Mouse (Mus musculus): ENCODE results near the gene Mrpl55. TPM values are rescaled to one million over a fixed set of nuclear protein-coding genes. Genes with fewer than 3 reads are reported as not detected.

Mrpl55 gene
- total and polyA plus RNA-seq, 3 experiments, result 68.5 to 75.5 TPM; not detected in 1

DNA sequence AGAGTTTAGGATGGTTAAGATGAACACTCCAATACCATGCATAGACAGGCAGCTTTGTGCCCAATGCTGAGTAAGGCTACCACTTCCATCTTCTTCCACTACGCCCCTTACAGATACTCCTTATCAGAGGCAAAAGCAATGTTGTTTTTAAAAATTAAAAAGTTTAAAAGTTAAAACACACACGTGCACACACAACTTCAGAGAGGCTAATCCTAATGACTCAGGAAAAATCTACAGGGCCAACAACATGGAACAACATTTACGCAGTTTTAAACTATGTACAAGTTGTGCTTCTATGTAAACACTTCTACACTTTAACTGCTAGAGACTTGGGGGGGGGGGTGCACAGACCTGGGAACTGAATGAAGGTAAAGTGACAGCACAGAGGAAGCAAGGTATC lies 21.7 kb downstream of the Mrpl55 start:
- H3K36me3 ChIP-seq (ENCODE audit: control insufficient read depth in 1 of 2, insufficient read depth in 2 of 2, low read length in 2 of 2), result peaks cover 16 to 64% of the 10 kb centered on the region in 2 experiments

DNA sequence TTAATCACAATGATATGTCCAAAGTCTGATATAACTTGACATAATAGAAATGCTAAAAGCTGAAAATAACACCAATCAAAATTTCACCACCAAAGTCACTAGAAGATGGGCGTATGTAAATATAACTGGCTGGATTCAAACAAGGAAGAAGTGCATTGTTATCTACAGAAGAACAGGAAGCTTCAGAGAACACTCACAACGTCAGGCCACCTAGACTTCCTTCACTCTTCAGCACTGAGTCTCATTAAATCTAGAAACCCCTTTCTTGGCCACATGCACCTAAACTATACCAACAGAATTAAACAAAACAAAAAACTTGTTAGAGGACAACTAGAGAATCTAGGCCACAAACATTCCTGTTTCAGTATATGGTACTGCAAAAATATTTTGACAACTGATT lies 22.2 kb downstream of the Mrpl55 start:
- H3K27me3 ChIP-seq (ENCODE audit: control insufficient read depth in 1 of 2, insufficient read depth in 2 of 2, low read length in 2 of 2), result no peaks in the 10 kb centered on the region
- H3K4me1 ChIP-seq (ENCODE audit: control insufficient read depth in 1 of 2, insufficient read depth in 2 of 2, low read length in 2 of 2), result peaks cover 34 to 49% of the 10 kb centered on the region in 2 experiments
- H3K9me3 ChIP-seq (replicated peaks; ENCODE audit: insufficient read depth, low read length), result no peaks in the 10 kb centered on the region
- no peak overlapping the region; a peak in 1 of 4 replicates for H3K4me3 ChIP-seq (ENCODE audit: control insufficient read depth in 1 of 2, insufficient read depth in 1 of 2, low read depth in 2 of 2, low read length in 2 of 2)
- peaks cover 88% of the 10 kb centered on the region for H3K79me2 ChIP-seq (ENCODE audit: control insufficient read depth, insufficient read depth, low read length, poor library complexity)
- no peak overlapping the region for H3K9ac ChIP-seq (ENCODE audit: control insufficient read depth, low read depth, low read length, poor library complexity, severe bottlenecking)
- no peak overlapping the region for H3K27ac ChIP-seq (ENCODE audit: control insufficient read depth, low read depth, low read length)
- peaks cover 13 to 69% of the 10 kb centered on the region in 2 experiments for H3K36me3 ChIP-seq (ENCODE audit: control insufficient read depth in 1 of 2, insufficient read depth in 2 of 2, low read length in 2 of 2)
- peak; percentile 79 for DNase-seq (ENCODE audit: low read depth, low spot score)
- TF ChIP-seq BHLHE40 (IDR thresholded peaks at IDR 0.05; ENCODE audit: borderline replicate concordance, low read depth, low read length), result no peak
- no peak for TF ChIP-seq POLR2AphosphoS5 (IDR thresholded peaks at IDR 0.05; ENCODE audit: borderline replicate concordance, low read depth, low read length)
- peak; percentile 89 for TF ChIP-seq SIN3A (IDR thresholded peaks at IDR 0.05; ENCODE audit: low read length)
- TF ChIP-seq POLR2AphosphoS2 (IDR thresholded peaks at IDR 0.05; ENCODE audit: low read length), result 0 out of 2 replicates have a peak, but pooled peaks have one; percentile 22
- TF ChIP-seq MAFK (IDR thresholded peaks at IDR 0.05; ENCODE audit: borderline replicate concordance, low read depth, low read length), result no peak
- TF ChIP-seq TCF12 (IDR thresholded peaks at IDR 0.05; ENCODE audit: low read depth, low read length), result no peak
- no peak for TF ChIP-seq USF2 (IDR thresholded peaks at IDR 0.05; ENCODE audit: borderline replicate concordance in 1 of 2, insufficient read depth in 1 of 2, low read depth in 1 of 2, low read length in 2 of 2)
- TF ChIP-seq NELFE (IDR thresholded peaks at IDR 0.05; ENCODE audit: low read depth, low read length), result 0 out of 2 replicates have a peak, but pooled peaks have one; percentile 23
- TF ChIP-seq NRF1 (IDR thresholded peaks at IDR 0.05; ENCODE audit: insufficient read depth, low read depth, low read length, poor library complexity, severe bottlenecking), result no peak
- no peak for TF ChIP-seq E2F4 (IDR thresholded peaks at IDR 0.05; ENCODE audit: borderline replicate concordance, low read depth, low read length)
- no peak for TF ChIP-seq CTCF (IDR thresholded peaks at IDR 0.05 in 2 of 3, conservative IDR thresholded peaks at IDR 0.05 in 1 of 3; ENCODE audit: control insufficient read depth in 1 of 3, insufficient read depth in 1 of 3, low read depth in 2 of 3, low read length in 3 of 3, poor library complexity in 1 of 3, severe bottlenecking in 1 of 3)
- TF ChIP-seq HCFC1 (IDR thresholded peaks at IDR 0.05; ENCODE audit: low read depth, low read length), result peak; percentile 55; the same call in 1 of the 2 replicates
- no peak for TF ChIP-seq MYB (IDR thresholded peaks at IDR 0.05; ENCODE audit: low read depth, low read length)
- TF ChIP-seq CHD1 (IDR thresholded peaks at IDR 0.05; ENCODE audit: low read depth, low read length), result no peak
- TF ChIP-seq MAZ (IDR thresholded peaks at IDR 0.05; ENCODE audit: low read depth, low read length), result no peak
- no peak for TF ChIP-seq MAX (IDR thresholded peaks at IDR 0.05; ENCODE audit: low read length)
- TF ChIP-seq ELF1 (IDR thresholded peaks at IDR 0.05; ENCODE audit: low read depth, low read length), result peak; percentile 71
- TF ChIP-seq TAL1 (IDR thresholded peaks at IDR 0.05; ENCODE audit: low read length), result peak; percentile 48
- TF ChIP-seq TBP (IDR thresholded peaks at IDR 0.05; ENCODE audit: low read depth, low read length), result 0 out of 2 replicates have a peak, but pooled peaks have one; percentile 37
- 0 out of 2 replicates have a peak, but pooled peaks have one; percentile 40 for TF ChIP-seq RCOR1 (IDR thresholded peaks at IDR 0.05; ENCODE audit: low read depth, low read length)
- TF ChIP-seq GABPA (IDR thresholded peaks at IDR 0.05; ENCODE audit: low read depth, low read length), result no peak
- peak; percentile 54; the same call in 1 of the 2 replicates for TF ChIP-seq MXI1 (IDR thresholded peaks at IDR 0.05; ENCODE audit: low read depth, low read length)
- TF ChIP-seq GATA1 (IDR thresholded peaks at IDR 0.05; ENCODE audit: low read depth, low read length), result peak; percentile 84
- peak; percentile 71; the same call in 1 of the 2 replicates for TF ChIP-seq MYC (IDR thresholded peaks at IDR 0.05; ENCODE audit: low read depth, low read length)
- TF ChIP-seq JUND (IDR thresholded peaks at IDR 0.05; ENCODE audit: low read depth, low read length), result no peak
- TF ChIP-seq MEF2A (IDR thresholded peaks at IDR 0.05; ENCODE audit: extremely low read depth, insufficient replicate concordance, low read depth, low read length, poor library complexity, severe bottlenecking), result no peak

More for the DNA sequence above, 21.7 kb downstream of the Mrpl55 start:
- Histone ChIP-seq H3K9me3 (replicated peaks; ENCODE audit: insufficient read depth, low read length) (no peaks in the 10 kb centered on the region), H3K27me3 (ENCODE audit: control insufficient read depth in 1 of 2, insufficient read depth in 2 of 2, low read length in 2 of 2) (no peaks in the 10 kb centered on the region), H3K9ac (ENCODE audit: control insufficient read depth, low read depth, low read length, poor library complexity, severe bottlenecking) (no peak overlapping the region), H3K4me3 (ENCODE audit: control insufficient read depth in 1 of 2, insufficient read depth in 1 of 2, low read depth in 2 of 2, low read length in 2 of 2) (no peak overlapping the region), H3K79me2 (ENCODE audit: control insufficient read depth, insufficient read depth, low read length, poor library complexity) (peaks cover 91% of the 10 kb centered on the region), H3K27ac (ENCODE audit: control insufficient read depth, low read depth, low read length) (no peak overlapping the region), H3K4me1 (ENCODE audit: control insufficient read depth in 1 of 2, insufficient read depth in 2 of 2, low read length in 2 of 2) (peaks cover 34 to 46% of the 10 kb centered on the region in 2 experiments)
- DNase-seq (ENCODE audit: low read depth, low spot score), result no peak
- TF ChIP-seq CHD2 (IDR thresholded peaks at IDR 0.05; ENCODE audit: low read length) (no peak), TBP (IDR thresholded peaks at IDR 0.05; ENCODE audit: low read depth, low read length) (no peak), GABPA (IDR thresholded peaks at IDR 0.05; ENCODE audit: low read depth, low read length) (no peak), ELF1 (IDR thresholded peaks at IDR 0.05; ENCODE audit: low read depth, low read length) (no peak), MAZ (IDR thresholded peaks at IDR 0.05; ENCODE audit: low read depth, low read length) (no peak), ZMIZ1 (IDR thresholded peaks at IDR 0.05; ENCODE audit: low read depth, low read length) (no peak), UBTF (IDR thresholded peaks at IDR 0.05; ENCODE audit: borderline replicate concordance, insufficient read depth, low read depth, low read length) (no peak), TAL1 (IDR thresholded peaks at IDR 0.05; ENCODE audit: low read length) (no peak), EP300 (IDR thresholded peaks at IDR 0.05; ENCODE audit: low read depth in 1 of 2, low read length in 2 of 2) (peak in 1 of 2 experiments; percentile 17; a peak in 1 of 4 replicates), POLR2AphosphoS5 (IDR thresholded peaks at IDR 0.05; ENCODE audit: borderline replicate concordance, low read depth, low read length) (no peak), ZNF384 (IDR thresholded peaks at IDR 0.05; ENCODE audit: low read depth, low read length) (no peak), NELFE (IDR thresholded peaks at IDR 0.05; ENCODE audit: low read depth, low read length) (no peak), MXI1 (IDR thresholded peaks at IDR 0.05; ENCODE audit: low read depth, low read length) (peak; percentile 54), BHLHE40 (IDR thresholded peaks at IDR 0.05; ENCODE audit: borderline replicate concordance, low read depth, low read length) (peak; percentile 82; the same call in 1 of the 2 replicates)
